Mouse (Mus musculus) small intestine, adult 2 months (tissue): ENCODE measurements around the gene Ntsr1.

Source experiments
- CTCF ChIP-seq: fragments of 200-500 bp; IDR thresholded peaks from 2 replicates; pipeline ENCODE4 v1.5.1; 2012; ENCODE audit warnings: low read depth, mild to moderate bottlenecking, control low read depth, inconsistent platforms, low read length, moderate library complexity, mixed read lengths; ENCODE audit not compliant: insufficient replicate concordance, insufficient read length; ENCODE audit errors: extremely low read depth
- POLR2A ChIP-seq: fragments of 200-500 bp; IDR thresholded peaks from 2 replicates; pipeline ENCODE4 v1.6.1; 2012; ENCODE audit warnings: low read depth, mild to moderate bottlenecking, control low read depth, inconsistent platforms, low read length, moderate library complexity

- TF ChIP-seq CTCF: no peak
- no peak for TF ChIP-seq POLR2A
Measured at GRCm38 (mm10) chr2:180495906-180496305, 3.9 kb upstream of the Ntsr1 start.
